Mouse (Mus musculus): ENCODE measurements around the gene Nans. TPM values are rescaled to one million over a fixed set of nuclear protein-coding genes. Genes with fewer than 3 reads are reported as not detected.

Nans gene
- polyA plus RNA-seq, 1 experiment = 53.4 TPM

DNA sequence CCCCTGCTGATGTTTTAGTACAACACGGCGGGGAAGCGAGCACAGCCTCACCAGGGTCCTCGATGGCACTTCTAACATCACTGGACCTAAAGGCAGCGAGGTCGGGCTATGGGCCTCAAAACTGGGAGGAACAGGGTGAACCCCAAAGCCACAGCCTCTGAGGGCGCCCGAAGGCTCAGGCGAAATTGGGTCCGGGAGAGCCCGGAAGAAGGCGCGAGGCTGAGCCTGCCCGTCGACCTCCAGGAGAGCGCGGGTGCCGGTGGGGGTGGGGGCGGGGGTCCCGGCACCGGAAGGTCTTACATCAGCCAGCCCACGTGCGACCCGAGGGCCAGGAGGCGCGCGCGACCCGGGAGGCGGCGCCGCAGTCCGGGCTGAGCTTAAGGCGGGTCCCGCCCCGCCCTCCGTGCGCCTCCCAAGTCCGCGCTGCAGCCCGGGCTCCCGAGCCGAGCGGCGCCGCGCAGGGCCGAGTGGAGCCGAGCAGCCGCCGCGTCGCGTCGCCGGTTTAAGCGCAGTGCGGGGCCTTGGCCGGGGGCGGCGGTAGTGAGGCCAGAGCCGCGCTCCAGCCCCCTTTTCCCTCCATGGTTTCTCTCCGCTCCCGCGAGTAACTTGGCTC is 38.4 kb upstream of the Nans start, which contains the start of gene Anp32b:
Gene Anp32b, plus strand, starts transcription at position 384 of the 613 bp plus-strand sequence.
- peak; percentile 95 for DNase-seq
- H3K4me1 ChIP-seq (replicated peaks; ENCODE audit: control insufficient read depth, insufficient read depth, low read length) = peaks cover 48% of the 10 kb centered on the region
- H3K4me3 ChIP-seq (ENCODE audit: control insufficient read depth, insufficient read depth, low read length) = peak within 1 kb of the TSS; percentile 100
- H3K27me3 ChIP-seq (ENCODE audit: control insufficient read depth, insufficient read depth, low read length) = no peaks in the 10 kb centered on the region
- no peaks in the 10 kb centered on the region for H3K36me3 ChIP-seq (ENCODE audit: control insufficient read depth, insufficient read depth, low read length)
- WGBS = under 1% methylated on average over 65 of the region's 66 CpGs
- peak within 1 kb of the TSS; percentile 91 for H3K27ac ChIP-seq (ENCODE audit: control insufficient read depth, insufficient read depth, low read length)
- TF ChIP-seq CTCF (IDR thresholded peaks at IDR 0.05; ENCODE audit: borderline replicate concordance, control insufficient read depth, extremely low read depth, insufficient read depth, low read length, poor library complexity) (peak; percentile 68), POLR2A (IDR thresholded peaks at IDR 0.05; ENCODE audit: control insufficient read depth, extremely low read depth, insufficient read depth, low read length, poor library complexity) (0 out of 2 replicates have a peak, but pooled peaks have one; percentile 39)

DNA sequence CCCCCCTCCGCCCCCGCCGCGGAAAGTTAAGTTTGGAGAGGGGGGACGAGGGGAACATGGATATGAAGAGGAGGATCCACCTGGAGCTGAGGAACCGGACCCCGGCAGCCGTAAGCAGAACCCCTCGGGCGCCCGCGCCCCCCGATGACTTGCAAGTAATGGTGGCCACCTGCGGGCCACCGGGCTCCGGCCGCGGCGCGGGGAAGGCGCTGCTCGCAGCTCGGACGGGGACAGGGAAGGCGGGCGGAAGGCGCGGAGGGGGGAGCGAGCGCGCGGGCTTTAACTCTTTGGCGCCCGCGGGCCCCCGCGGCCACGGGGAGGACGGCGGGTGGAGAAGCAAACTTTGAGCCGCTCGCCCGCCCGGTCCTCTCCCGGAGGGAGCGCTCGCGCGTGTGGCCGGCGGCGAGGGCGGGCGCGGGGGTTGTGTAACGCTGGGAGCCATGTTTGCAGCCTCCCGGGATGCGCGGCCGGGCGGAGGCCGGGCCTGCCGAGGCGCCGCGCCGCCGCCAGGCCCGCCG is 37.7 kb upstream of the Nans start:
- WGBS = 1% methylated on average over 63 of the region's 70 CpGs

GRCm38 (mm10) chr4:46451758-46452480 is 37.1 kb upstream of the Nans start:
- peaks cover 43% of the 10 kb centered on the region for H3K4me1 ChIP-seq (replicated peaks; ENCODE audit: control insufficient read depth, insufficient read depth, low read length)
- peak overlapping the region; percentile 91 for H3K27ac ChIP-seq (ENCODE audit: control insufficient read depth, insufficient read depth, low read length)
- H3K36me3 ChIP-seq (ENCODE audit: control insufficient read depth, insufficient read depth, low read length) = no peaks in the 10 kb centered on the region; the same call in 1 of the 2 replicates
- peak overlapping the region; percentile 100 for H3K4me3 ChIP-seq (ENCODE audit: control insufficient read depth, insufficient read depth, low read length)
- peak; percentile 72 for DNase-seq
- TF ChIP-seq POLR2A (IDR thresholded peaks at IDR 0.05; ENCODE audit: control insufficient read depth, extremely low read depth, insufficient read depth, low read length, poor library complexity) = 0 out of 2 replicates have a peak, but pooled peaks have one; percentile 23
- TF ChIP-seq CTCF (IDR thresholded peaks at IDR 0.05; ENCODE audit: borderline replicate concordance, control insufficient read depth, extremely low read depth, insufficient read depth, low read length, poor library complexity) = no peak
- H3K27me3 ChIP-seq (ENCODE audit: control insufficient read depth, insufficient read depth, low read length) = no peaks in the 10 kb centered on the region
- WGBS = under 1% methylated on average over 106 of the region's 111 CpGs

More for the DNA sequence above, 37.7 kb upstream of the Nans start:
- H3K27ac ChIP-seq (ENCODE audit: control insufficient read depth, insufficient read depth, low read length) = peak overlapping the region; percentile 91
- peak overlapping the region; percentile 100 for H3K4me3 ChIP-seq (ENCODE audit: control insufficient read depth, insufficient read depth, low read length)
- no peaks in the 10 kb centered on the region; the same call in 1 of the 2 replicates for H3K36me3 ChIP-seq (ENCODE audit: control insufficient read depth, insufficient read depth, low read length)
- TF ChIP-seq POLR2A (IDR thresholded peaks at IDR 0.05; ENCODE audit: control insufficient read depth, extremely low read depth, insufficient read depth, low read length, poor library complexity) (peak; percentile 12; the same call in 1 of the 2 replicates), CTCF (IDR thresholded peaks at IDR 0.05; ENCODE audit: borderline replicate concordance, control insufficient read depth, extremely low read depth, insufficient read depth, low read length, poor library complexity) (no peak)
- no peaks in the 10 kb centered on the region for H3K27me3 ChIP-seq (ENCODE audit: control insufficient read depth, insufficient read depth, low read length)
- DNase-seq = peak; percentile 78
- peaks cover 44% of the 10 kb centered on the region for H3K4me1 ChIP-seq (replicated peaks; ENCODE audit: control insufficient read depth, insufficient read depth, low read length)

- peak overlapping the region; percentile 91 for H3K27ac ChIP-seq (ENCODE audit: control insufficient read depth, insufficient read depth, low read length)
- H3K27me3 ChIP-seq (ENCODE audit: control insufficient read depth, insufficient read depth, low read length) = no peaks in the 10 kb centered on the region
- TF ChIP-seq CTCF (IDR thresholded peaks at IDR 0.05; ENCODE audit: borderline replicate concordance, control insufficient read depth, extremely low read depth, insufficient read depth, low read length, poor library complexity) (no peak), POLR2A (IDR thresholded peaks at IDR 0.05; ENCODE audit: control insufficient read depth, extremely low read depth, insufficient read depth, low read length, poor library complexity) (no peak)
- H3K36me3 ChIP-seq (ENCODE audit: control insufficient read depth, insufficient read depth, low read length) = no peaks in the 10 kb centered on the region; the same call in 1 of the 2 replicates
- under 1% methylated on average over 19 of the region's 19 CpGs for WGBS
- peak; percentile 57 for DNase-seq
- H3K4me1 ChIP-seq (replicated peaks; ENCODE audit: control insufficient read depth, insufficient read depth, low read length) = peaks cover 42% of the 10 kb centered on the region
- peak overlapping the region; percentile 100 for H3K4me3 ChIP-seq (ENCODE audit: control insufficient read depth, insufficient read depth, low read length)
These were observed 36.6 kb upstream of the Nans start for GRCm38 (mm10) chr4:46452481-46452850.

DNA sequence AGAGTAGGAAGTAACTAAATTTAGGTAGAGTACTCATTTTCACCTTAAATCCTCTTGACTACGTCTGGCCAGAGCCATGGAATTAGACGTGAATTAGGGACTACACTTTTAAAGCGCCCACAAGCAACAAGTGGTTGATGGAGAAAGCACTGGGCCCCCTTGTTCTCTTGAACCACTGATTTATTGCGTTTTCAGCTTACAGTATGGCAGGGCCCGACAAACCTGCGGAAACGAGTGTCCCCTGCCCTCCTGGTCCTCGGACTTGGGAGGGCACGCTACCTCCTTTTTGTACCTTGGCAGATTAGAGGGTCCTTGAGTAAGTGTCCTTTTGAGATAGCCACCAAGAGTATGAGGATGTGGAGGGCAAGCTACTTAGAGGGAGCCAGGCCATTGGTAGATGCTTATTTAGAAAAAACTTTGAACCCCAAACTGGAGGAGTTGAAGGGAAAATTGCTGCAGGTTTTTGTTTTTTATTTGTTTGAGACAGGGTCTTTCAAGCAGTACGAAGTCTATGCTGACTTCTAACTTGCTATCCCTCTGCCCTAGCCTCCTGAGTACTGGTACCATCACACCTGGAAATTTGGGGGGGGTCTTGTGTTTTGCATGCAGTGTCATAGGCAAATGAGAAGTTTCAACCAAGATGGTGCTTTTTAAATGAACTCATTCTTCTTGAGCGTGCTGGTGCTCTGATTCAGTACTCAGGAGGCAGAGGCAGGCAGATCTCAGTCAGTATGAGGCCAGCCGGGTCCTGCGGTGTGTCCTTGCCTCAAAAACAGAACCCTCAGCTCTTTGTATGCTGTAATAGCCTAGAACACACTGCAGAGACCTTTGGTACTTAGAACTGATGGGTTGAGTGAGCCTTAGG is 36.0 kb upstream of the Nans start:
- 17% methylated on average over 13 of the region's 13 CpGs for WGBS
- peak; percentile 19 for DNase-seq
- Histone ChIP-seq H3K27ac (ENCODE audit: control insufficient read depth, insufficient read depth, low read length) (peak overlapping the region; percentile 91), H3K27me3 (ENCODE audit: control insufficient read depth, insufficient read depth, low read length) (no peaks in the 10 kb centered on the region), H3K36me3 (ENCODE audit: control insufficient read depth, insufficient read depth, low read length) (no peaks in the 10 kb centered on the region; the same call in 1 of the 2 replicates), H3K4me1 (replicated peaks; ENCODE audit: control insufficient read depth, insufficient read depth, low read length) (peaks cover 37% of the 10 kb centered on the region), H3K4me3 (ENCODE audit: control insufficient read depth, insufficient read depth, low read length) (peak overlapping the region; percentile 100)
- TF ChIP-seq POLR2A (IDR thresholded peaks at IDR 0.05; ENCODE audit: control insufficient read depth, extremely low read depth, insufficient read depth, low read length, poor library complexity) (no peak), CTCF (IDR thresholded peaks at IDR 0.05; ENCODE audit: borderline replicate concordance, control insufficient read depth, extremely low read depth, insufficient read depth, low read length, poor library complexity) (no peak)
